15 mouse cellular contexts compared by ENCODE assay signal in the genomic region with DNA sequence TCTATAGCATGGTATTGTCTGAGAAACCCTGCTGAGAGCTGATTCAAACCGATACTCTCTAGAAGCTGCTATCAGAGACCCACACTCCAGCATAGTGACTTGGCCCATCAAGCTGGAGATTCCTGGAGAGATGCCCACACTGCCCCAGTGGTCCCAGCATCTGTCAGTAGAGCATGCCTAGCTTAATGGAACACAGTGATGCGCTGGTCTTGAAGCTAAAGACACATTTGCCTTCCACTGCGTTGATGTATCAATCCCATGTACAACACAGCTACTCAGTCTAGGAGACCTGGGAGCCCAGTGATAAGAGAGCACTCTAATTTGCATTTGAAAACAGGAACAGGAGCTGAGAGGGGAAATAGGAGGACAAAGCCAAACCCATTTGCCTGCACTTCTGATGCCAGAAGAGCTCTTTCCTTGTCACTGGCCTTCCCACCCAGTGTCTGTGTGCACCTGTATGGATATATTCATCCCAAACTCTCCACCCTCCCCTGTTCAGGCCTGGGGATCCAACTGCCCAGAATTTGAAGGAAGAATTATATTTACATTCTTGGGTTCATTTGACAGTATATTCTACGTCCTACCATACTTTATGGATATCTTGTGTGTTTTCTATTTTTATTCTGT.
DNase-seq lines count a peak whose midpoint lies in the region; ATAC-seq lines count a peak whose summit lies in the region.
"Had no signal": no experiment of that assay in that cellular context is flagged by ENCODE, and none has a peak within 500 bp of the region (broad histone marks: within the 10 kb centered on the region; RNA-seq: fewer than 3 reads in every experiment).

No protein-coding gene starts in this region.

- no peaks in the 10 kb centered on the region for H3K27me3 ChIP-seq in forebrain, embryonic 14.5 days (replicated peaks; ENCODE audit: control insufficient read depth, insufficient read depth, low read length)
- no peaks in the 10 kb centered on the region for H3K27me3 ChIP-seq in forebrain, embryonic 12.5 days
- no peaks in the 10 kb centered on the region for H3K27me3 ChIP-seq in midbrain, embryonic 15.5 days (replicated peaks)
- H3K27me3 ChIP-seq: limb, embryonic 15.5 days had no signal

- no peaks in the 10 kb centered on the region for H3K36me3 ChIP-seq in forebrain, embryonic 14.5 days (ENCODE audit: control insufficient read depth, insufficient read depth, low read length)
- H3K36me3 ChIP-seq in forebrain, embryonic 12.5 days (replicated peaks) = no peaks in the 10 kb centered on the region
- no peaks in the 10 kb centered on the region for H3K36me3 ChIP-seq in midbrain, embryonic 15.5 days (replicated peaks)
- H3K36me3 ChIP-seq: embryonic facial prominence, embryonic 10.5 days; limb, embryonic 15.5 days had no signal

- no peak overlapping the region for H3K4me2 ChIP-seq in forebrain, embryonic 14.5 days (ENCODE audit: low read length)
- no peak overlapping the region for H3K4me2 ChIP-seq in forebrain, embryonic 12.5 days
- no peak overlapping the region for H3K4me2 ChIP-seq in midbrain, embryonic 15.5 days
- H3K4me2 ChIP-seq: limb, embryonic 15.5 days; lung, embryonic 14.5 days had no signal

- 38% methylated on average over 4 of the region's 4 CpGs for WGBS in forebrain, embryonic 14.5 days
- WGBS in forebrain, embryonic 12.5 days = 37% methylated on average over 4 of the region's 4 CpGs
- 41% methylated on average over 4 of the region's 4 CpGs for WGBS in midbrain, embryonic 15.5 days

- peak; percentile 34; the same call in 1 of the 2 replicates for ATAC-seq in forebrain, embryonic 14.5 days
- ATAC-seq in forebrain, embryonic 12.5 days (ENCODE audit: low FRiP score) = no peak
- ATAC-seq in hematopoietic stem cell, adult 5-6 weeks (replicated peaks in 1 of 2; ENCODE audit: insufficient read depth in 1 of 2, low FRiP score in 2 of 2, low TSS enrichment in 1 of 2, low read depth in 1 of 2, poor library complexity in 2 of 2, severe bottlenecking in 2 of 2) = 0 out of 4 replicates have a peak, but pooled peaks have one; percentile 17 to 35
- peak; percentile 65 for ATAC-seq in midbrain, embryonic 15.5 days (replicated peaks)
- ATAC-seq in erythroblast, adult 5-6 weeks (replicated peaks; ENCODE audit: low FRiP score, poor library complexity, severe bottlenecking) = no peak

- no peaks in the 10 kb centered on the region for H3K9me3 ChIP-seq in forebrain, embryonic 14.5 days (replicated peaks; ENCODE audit: control insufficient read depth, low read length)
- no peaks in the 10 kb centered on the region for H3K9me3 ChIP-seq in forebrain, embryonic 12.5 days
- H3K9me3 ChIP-seq in midbrain, embryonic 15.5 days = no peaks in the 10 kb centered on the region
- H3K9me3 ChIP-seq: embryonic facial prominence, embryonic 10.5 days; limb, embryonic 15.5 days had no signal

- no peak overlapping the region for H3K4me3 ChIP-seq in forebrain, embryonic 14.5 days (ENCODE audit: low read depth, low read length)
- no peak overlapping the region for H3K4me3 ChIP-seq in forebrain, embryonic 12.5 days (replicated peaks)
- no peak overlapping the region for H3K4me3 ChIP-seq in midbrain, embryonic 15.5 days
- H3K4me3 ChIP-seq: embryonic facial prominence, embryonic 10.5 days; limb, embryonic 15.5 days had no signal

- H3K9ac ChIP-seq in forebrain, embryonic 14.5 days (ENCODE audit: low read length) = no peak overlapping the region
- no peak overlapping the region for H3K9ac ChIP-seq in forebrain, embryonic 12.5 days
- H3K9ac ChIP-seq in midbrain, embryonic 15.5 days = no peak overlapping the region
- H3K9ac ChIP-seq: limb, embryonic 15.5 days; lung, embryonic 14.5 days had no signal

- H3K27ac ChIP-seq in forebrain, embryonic 14.5 days (ENCODE audit: low read depth, low read length) = no peak overlapping the region
- no peak overlapping the region for H3K27ac ChIP-seq in forebrain, embryonic 12.5 days
- no peak overlapping the region for H3K27ac ChIP-seq in midbrain, embryonic 15.5 days
- H3K27ac ChIP-seq: embryonic facial prominence, embryonic 10.5 days; limb, embryonic 15.5 days had no signal

- peak; percentile 24 for DNase-seq in forebrain, embryonic 14.5 days (ENCODE audit: low spot score)
- DNase-seq in retina, postnatal 1 day = peak; percentile 16
- no peak for DNase-seq in retina, embryonic 14.5 days (ENCODE audit: low spot score)
- DNase-seq in urinary bladder, postnatal 4 days (ENCODE audit: low spot score in 2 of 2) = no peak
- DNase-seq: B cell, adult 2 months; cerebellum, adult 8-10 months; kidney, postnatal 4 days; lung, embryonic 14.5 days; thymus, postnatal 25 days had no signal

- no peaks in the 10 kb centered on the region; the same call in 1 of the 2 replicates for H3K4me1 ChIP-seq in forebrain, embryonic 14.5 days (ENCODE audit: control insufficient read depth, insufficient read depth, low read length)
- H3K4me1 ChIP-seq in forebrain, embryonic 12.5 days = peaks cover 18% of the 10 kb centered on the region
- H3K4me1 ChIP-seq in midbrain, embryonic 15.5 days = 0 out of 2 replicates have a peak, but pooled peaks cover 5% of the 10 kb centered on the region

Comparison
In these comparisons a context has a peak if more than half of its experiments do, and no peak if none do; other contexts are left out.
1. ATAC-seq: peak in forebrain, embryonic 14.5 days (single experiment), hematopoietic stem cell, adult 5-6 weeks (2 of 2) and midbrain, embryonic 15.5 days (single experiment); none in forebrain, embryonic 12.5 days (single experiment) and erythroblast, adult 5-6 weeks (single experiment).
2. DNase-seq: peak in forebrain, embryonic 14.5 days (single experiment) and retina, postnatal 1 day (single experiment); none in retina, embryonic 14.5 days (single experiment) and urinary bladder, postnatal 4 days (0 of 2).